Mouse (Mus musculus) ZHBTc4 (cell line): ENCODE results near the gene Rpl32.

ENCODE experiments used
- DNase-seq: peaks from one replicate; pipeline ENCODE4 v3.0.0-alpha.2; 2011; ENCODE audit warnings: low read depth, low spot score

Rpl32 gene

DNA sequence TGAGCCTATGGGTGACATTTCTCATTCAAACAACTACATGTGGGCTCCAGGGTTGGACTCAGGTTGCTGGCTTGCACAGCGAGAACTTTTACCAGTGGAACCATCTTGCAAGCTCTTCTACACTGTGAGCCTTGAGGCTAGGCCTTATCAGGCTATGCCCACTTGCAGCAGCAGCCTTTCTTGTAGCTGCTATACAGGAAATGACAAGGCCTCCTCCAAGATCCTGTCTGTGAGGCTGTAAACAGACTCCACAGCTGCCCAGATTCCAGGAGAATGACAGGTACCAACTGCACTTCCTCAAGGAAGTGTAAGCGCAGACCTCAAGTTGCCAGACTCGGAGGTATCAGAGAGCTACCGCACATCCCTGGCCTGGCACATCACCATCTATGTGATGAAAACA is 40.3 kb downstream of the Rpl32 start:
- DNase-seq = no peak

DNA sequence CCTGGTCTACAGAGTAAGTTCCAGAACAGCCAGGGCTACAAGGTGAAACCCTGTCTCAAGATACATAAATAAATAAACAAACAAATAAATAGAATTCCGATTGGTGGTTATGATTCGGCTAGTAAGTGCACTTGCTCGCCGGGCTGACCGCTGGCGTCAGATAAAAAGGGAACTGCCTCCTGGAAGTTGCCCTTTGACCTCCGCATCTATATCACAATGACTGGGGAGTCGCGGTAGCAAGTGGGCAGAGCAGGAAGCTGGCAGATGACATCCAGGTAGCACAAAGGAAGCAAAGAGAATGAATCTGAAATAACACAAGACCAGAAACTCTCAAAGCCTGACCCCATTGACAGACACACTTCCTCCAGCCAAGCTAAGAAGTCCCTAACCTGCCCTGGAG is 41.2 kb downstream of the Rpl32 start:
- no peak for DNase-seq

DNA sequence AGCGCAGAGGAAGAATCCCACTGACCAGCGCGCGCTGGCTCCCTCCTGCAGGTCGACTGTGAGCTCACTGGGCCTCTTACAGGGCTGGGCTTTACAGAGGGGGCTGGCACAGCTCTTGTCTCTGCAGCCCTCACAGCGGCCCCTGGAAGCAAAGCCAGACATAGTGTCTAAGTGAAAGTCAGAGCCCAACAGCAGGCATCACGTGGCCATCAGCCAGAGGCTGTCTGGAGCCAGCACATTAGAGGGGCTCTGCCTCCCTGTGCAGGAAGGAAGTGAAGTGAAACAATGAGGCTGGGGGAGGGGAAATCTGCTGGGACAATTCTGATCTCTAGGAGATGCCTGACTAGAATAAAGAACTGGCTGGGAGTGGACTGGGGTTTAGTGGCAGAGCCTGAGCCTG is 44.4 kb downstream of the Rpl32 start:
- peak; percentile 95 for DNase-seq

DNA sequence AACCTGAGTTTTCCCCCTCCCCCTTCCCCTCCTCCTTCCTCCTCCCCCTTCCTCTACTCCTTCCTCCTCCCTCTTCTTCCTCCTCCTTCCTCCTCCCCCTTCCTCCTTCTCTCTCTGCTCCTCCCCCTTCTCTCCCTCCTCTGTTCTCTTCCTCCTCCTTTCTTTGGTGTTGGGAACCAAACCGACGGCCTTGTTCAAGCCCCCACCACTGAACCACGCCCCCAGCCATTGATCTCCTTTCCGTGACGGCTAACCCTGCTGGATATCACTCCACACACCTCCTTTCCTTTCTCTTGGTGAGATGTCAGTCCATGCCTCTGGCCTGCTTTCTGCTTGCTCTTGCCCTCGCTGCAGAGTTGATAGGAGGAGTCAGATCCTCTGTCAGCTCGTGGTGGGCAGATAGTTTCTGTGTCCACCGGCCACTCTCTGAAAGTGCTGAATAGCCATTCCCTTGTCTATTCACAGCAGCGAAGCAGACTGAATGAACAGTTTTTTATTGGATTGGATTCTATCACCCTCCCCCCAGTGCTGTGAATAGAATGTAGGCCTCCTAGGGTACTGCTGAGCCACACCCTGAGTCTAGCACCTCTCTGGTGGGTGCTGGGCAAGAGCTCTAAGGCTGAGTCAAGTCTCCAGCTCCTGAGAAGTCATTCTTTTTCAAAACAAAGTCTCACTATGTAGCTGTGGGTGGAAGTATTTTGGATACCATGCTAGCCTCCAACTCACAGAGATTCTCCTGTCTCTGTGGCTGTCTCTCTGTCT is 46.4 kb downstream of the Rpl32 start, which contains the start of gene Tmem40:
Gene Tmem40 (minus strand): TSS at position 416 of the 762 bp plus-strand sequence.
- DNase-seq = peak; percentile 92

DNA sequence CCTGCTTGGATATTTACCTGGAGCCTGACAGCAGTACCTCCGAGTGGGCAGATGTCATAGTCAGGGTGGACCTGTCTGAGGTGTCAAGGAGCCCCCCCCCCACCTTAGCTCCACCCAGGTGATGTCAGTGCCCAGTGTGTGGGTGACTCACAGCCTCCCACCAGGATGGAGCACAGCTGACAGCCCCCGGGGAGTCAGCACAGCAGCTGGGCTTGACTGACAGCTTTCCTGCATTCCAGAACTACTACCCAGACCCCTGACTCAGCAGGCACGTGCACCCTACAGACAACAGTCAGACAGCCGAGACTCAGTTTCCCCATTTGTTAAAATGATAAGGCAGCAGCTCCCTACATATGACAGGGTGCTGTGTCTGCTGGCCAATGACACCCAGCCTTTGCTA is 47.6 kb downstream of the Rpl32 start:
- no peak for DNase-seq

DNA sequence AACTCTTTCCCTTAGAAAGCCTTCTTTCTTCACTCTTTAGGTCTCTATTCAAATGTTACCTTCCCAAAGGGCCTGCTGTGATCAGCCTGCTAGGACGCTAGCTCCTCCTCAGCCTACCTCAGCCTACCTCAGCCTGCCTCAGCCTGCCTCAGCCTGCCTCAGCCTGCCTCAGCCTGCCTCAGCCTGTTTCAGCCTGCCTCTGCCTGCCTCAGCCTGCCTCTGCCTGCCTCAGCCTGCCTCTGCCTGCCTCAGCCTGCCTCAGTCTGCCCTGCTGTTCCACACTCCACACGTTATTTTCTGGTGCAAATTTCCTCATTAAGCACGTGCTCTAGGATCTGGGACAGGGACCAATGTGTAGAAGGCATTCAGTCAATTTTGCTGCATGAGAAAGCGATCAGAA is 48.4 kb downstream of the Rpl32 start:
- DNase-seq = peak; percentile 70

DNA sequence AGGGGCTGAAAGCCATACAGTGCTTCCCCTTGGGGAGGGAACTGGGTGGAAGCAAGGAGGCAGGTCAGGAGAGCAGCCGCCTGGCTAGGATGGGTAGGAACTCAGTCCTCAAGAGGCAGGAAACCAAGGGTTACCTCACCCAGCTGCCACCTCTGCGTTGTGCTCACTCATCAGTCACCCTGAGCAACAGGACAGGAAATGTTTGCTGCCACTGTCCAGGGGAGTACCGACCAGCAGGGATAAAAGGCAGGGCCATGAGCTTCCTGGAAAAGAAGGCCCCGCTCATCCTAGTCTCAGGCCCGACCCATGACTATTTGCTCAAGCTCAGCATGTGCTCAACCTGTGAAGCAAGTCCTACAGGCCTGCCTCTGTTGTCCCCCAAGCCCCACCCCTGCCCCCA is 49.1 kb downstream of the Rpl32 start:
- DNase-seq = no peak

DNA sequence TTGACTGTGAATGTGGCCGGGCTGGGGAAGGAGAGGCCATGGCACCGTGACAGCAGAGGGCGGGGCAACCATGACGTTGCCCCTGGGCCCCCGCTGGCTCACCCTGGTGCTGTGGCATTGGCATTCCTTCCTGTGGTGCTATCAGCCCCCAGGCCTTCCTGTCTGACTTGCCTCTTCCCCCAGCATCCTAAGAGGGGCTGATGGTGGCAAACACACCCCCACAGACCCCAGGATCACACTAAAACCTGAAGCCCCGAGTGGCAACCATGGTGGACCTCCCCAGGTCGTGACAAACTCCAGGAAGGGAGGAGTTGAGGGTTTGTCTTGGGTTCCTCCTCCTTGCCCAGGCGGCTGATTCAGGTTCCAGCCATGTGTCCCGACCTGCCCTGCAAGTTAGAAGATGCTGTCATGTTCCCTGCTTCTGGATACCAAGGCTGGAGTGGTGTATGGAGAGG is 49.5 kb downstream of the Rpl32 start:
- DNase-seq = no peak

DNA sequence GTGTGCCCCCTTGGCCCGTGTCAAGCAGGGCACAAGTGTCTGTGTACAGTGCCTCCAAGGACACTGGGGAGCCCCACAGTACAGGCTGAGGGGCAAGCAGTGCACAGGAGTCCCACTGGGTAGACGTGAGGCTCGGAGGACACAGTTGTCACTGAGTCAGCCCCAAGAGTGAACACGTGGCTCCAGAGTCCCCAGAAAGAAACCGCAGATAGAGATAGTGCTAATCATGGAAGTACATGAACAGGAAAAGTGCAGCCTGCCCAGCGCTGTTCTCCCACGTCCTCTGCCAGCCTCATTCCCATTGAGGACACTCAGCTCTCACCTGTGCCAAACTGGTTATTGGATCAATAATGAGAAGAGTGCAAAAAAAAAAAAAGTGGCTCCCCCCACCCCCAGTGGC is 53.0 kb downstream of the Rpl32 start:
- DNase-seq = no peak
